Comparison of ENCODE assay signal across 12 mouse cellular contexts in the genomic region with DNA sequence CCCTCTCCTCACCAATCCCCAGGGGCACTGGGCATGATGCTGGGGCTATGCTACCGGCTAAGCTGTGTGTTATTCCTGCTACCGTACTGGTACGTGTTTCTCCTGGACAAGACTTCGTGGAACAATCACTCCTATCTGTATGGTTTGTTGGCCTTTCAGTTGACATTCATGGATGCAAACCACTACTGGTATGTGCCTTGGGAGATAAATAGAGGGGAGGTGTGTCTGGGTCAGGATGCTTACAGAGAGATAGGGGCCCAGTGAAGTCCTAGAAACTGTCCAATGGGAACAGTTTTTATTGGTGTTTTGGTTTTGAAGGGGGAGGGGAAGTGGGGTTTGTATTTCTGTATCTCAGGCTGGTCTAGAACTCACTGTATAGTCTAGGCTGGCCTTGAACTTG.
"Had no signal": no experiment of that assay in that cellular context is flagged by ENCODE, and none has a peak within 500 bp of the region (broad histone marks: within the 10 kb centered on the region; RNA-seq: fewer than 3 reads in every experiment).

No protein-coding gene starts in this region.

- H3K27me3 ChIP-seq: limb, embryonic 15.5 days; megakaryocyte, embryonic 14.5 days; midbrain, embryonic 13.5 days had no signal

- DNase-seq: kidney, adult 2 months; kidney, postnatal 25 days; lung, embryonic 14.5 days; lung, postnatal 10 days; lung, postnatal 4 days; thymus, postnatal 4 days had no signal

- H3K9ac ChIP-seq: limb, embryonic 15.5 days; lung, embryonic 14.5 days; midbrain, embryonic 13.5 days had no signal

- H3K9me3 ChIP-seq: limb, embryonic 15.5 days; megakaryocyte, embryonic 14.5 days; midbrain, embryonic 13.5 days had no signal

- H3K4me2 ChIP-seq: limb, embryonic 15.5 days; lung, embryonic 14.5 days; midbrain, embryonic 13.5 days had no signal

- ATAC-seq: intestine, embryonic 16.5 days; midbrain, embryonic 13.5 days had no signal

- H3K27ac ChIP-seq: left cerebral cortex, adult 2 months; limb, embryonic 15.5 days; midbrain, embryonic 13.5 days; stomach, postnatal 0 days had no signal

- H3K4me3 ChIP-seq: left cerebral cortex, adult 2 months; limb, embryonic 15.5 days; megakaryocyte, embryonic 14.5 days; midbrain, embryonic 13.5 days had no signal
